Comparison of ENCODE assay signal across 9 mouse cellular contexts in genomic region chr8:117115676-117116446, GRCm38 (mm10). TPM values are rescaled to one million over a fixed set of nuclear protein-coding genes. Genes with fewer than 3 reads are reported as not detected.
DNase-seq lines count a peak whose midpoint lies in the region; ATAC-seq lines count a peak whose summit lies in the region.
"Had no signal": no experiment of that assay in that cellular context is flagged by ENCODE, and none has a peak within 500 bp of the region (broad histone marks: within the 10 kb centered on the region; RNA-seq: fewer than 3 reads in every experiment).

No protein-coding gene starts in this region.

- 11% methylated on average over 13 of the region's 13 CpGs for WGBS in large intestine, adult 2 months
- WGBS in midbrain, embryonic 12.5 days = 15% methylated on average over 13 of the region's 13 CpGs

- H3K36me3 ChIP-seq in megakaryocyte, embryonic 14.5 days (replicated peaks; ENCODE audit: low read length) = no peaks in the 10 kb centered on the region
- no peaks in the 10 kb centered on the region for H3K36me3 ChIP-seq in midbrain, embryonic 12.5 days

- H3K4me2 ChIP-seq in midbrain, embryonic 12.5 days (replicated peaks) = peak overlapping the region; percentile 32

- no peak overlapping the region for H3K27ac ChIP-seq in midbrain, embryonic 12.5 days (replicated peaks)
- H3K27ac ChIP-seq: macrophage had no signal

- H3K9me3 ChIP-seq in megakaryocyte, embryonic 14.5 days = no peaks in the 10 kb centered on the region
- H3K9me3 ChIP-seq in midbrain, embryonic 12.5 days = no peaks in the 10 kb centered on the region

- H3K9ac ChIP-seq in midbrain, embryonic 12.5 days (replicated peaks) = no peak overlapping the region

- H3K4me3 ChIP-seq in megakaryocyte, embryonic 14.5 days (replicated peaks) = peak overlapping the region; percentile 62
- H3K4me3 ChIP-seq in midbrain, embryonic 12.5 days = no peak overlapping the region

- no peaks in the 10 kb centered on the region for H3K27me3 ChIP-seq in megakaryocyte, embryonic 14.5 days (replicated peaks)
- H3K27me3 ChIP-seq in midbrain, embryonic 12.5 days = no peaks in the 10 kb centered on the region

- peak; percentile 36 to 44 for DNase-seq in heart, postnatal 14 days
- DNase-seq in large intestine, adult 2 months (ENCODE audit: low read depth, low spot score) = peak; percentile 95
- DNase-seq in layer of hippocampus, postnatal 25 days (ENCODE audit: extremely low spot score in 1 of 2, low spot score in 1 of 2) = no peak
- DNase-seq in left cerebral cortex, adult 11 months (ENCODE audit: low spot score) = no peak

- peaks cover 79% of the 10 kb centered on the region for H3K4me1 ChIP-seq in megakaryocyte, embryonic 14.5 days
- H3K4me1 ChIP-seq in midbrain, embryonic 12.5 days = 0 out of 2 replicates have a peak, but pooled peaks cover 11% of the 10 kb centered on the region

- intact Hi-C loops in heart, postnatal 14 days (cut with DNase I) = no loop called here

- no peak for ATAC-seq in megakaryocyte, adult 5-6 weeks (ENCODE audit: poor library complexity, severe bottlenecking)
- ATAC-seq in common myeloid progenitor, adult 5-6 weeks (replicated peaks; ENCODE audit: low read depth, poor library complexity, severe bottlenecking) = peak; percentile 69
- ATAC-seq in midbrain, embryonic 12.5 days (ENCODE audit: low FRiP score, low read depth) = no peak

RNA-seq across cellular contexts. Expression of gene Bco1, which starts 20.2 kb away (rescaled TPM):
- 0.30 TPM in 1 of 2 replicates, not detected in the other for polyA plus RNA-seq in megakaryocyte, embryonic 14.5 days (2012; ENCODE audit: insufficient read depth, low replicate concordance)
- not detected in 2 replicates for total RNA-seq in megakaryocyte, adult 5-6 weeks (2015)
- not detected in 2 replicates for total RNA-seq in megakaryocyte, adult 5-6 weeks (2017)
- 0.19 and 1.3 TPM in 2 replicates for total RNA-seq in common myeloid progenitor, adult 5-6 weeks (2017)
- total RNA-seq in heart, postnatal 14 days (2021) = not detected
- 1.4 and 2.0 TPM in 2 replicates for polyA plus RNA-seq in large intestine, adult 2 months (2012; rRNA removed)
- 0.22 TPM in 1 of 2 replicates, not detected in the other for polyA plus RNA-seq in midbrain, embryonic 12.5 days (2016; fragmentation: Nextera tagmentation; extraction: Ambion mirVana)
- not detected for total RNA-seq in layer of hippocampus, postnatal 25 days (2021)
- polyA plus RNA-seq: macrophage had no signal

RNA-seq across cellular contexts. Expression of gene Pkd1l2, which starts 33.6 kb away (rescaled TPM):
- polyA plus RNA-seq in megakaryocyte, embryonic 14.5 days (2012; ENCODE audit: insufficient read depth, low replicate concordance) = 0.63 TPM in 1 of 2 replicates, not detected in the other
- 0.04 and 0.07 TPM in 2 replicates for total RNA-seq in megakaryocyte, adult 5-6 weeks (2015)
- total RNA-seq in megakaryocyte, adult 5-6 weeks (2017) = 0.04 and 0.08 TPM in 2 replicates
- total RNA-seq in common myeloid progenitor, adult 5-6 weeks (2017) = not detected in 2 replicates
- total RNA-seq in heart, postnatal 14 days (2021) = not detected
- 0.01 and 0.05 TPM in 2 replicates for polyA plus RNA-seq in large intestine, adult 2 months (2012; rRNA removed)
- not detected in 2 replicates for polyA plus RNA-seq in midbrain, embryonic 12.5 days (2016; fragmentation: Nextera tagmentation; extraction: Ambion mirVana)
- total RNA-seq in layer of hippocampus, postnatal 25 days (2021) = under 1 TPM in 1 of 2 experiments, not detected in 1; 0.10 TPM

RNA-seq across cellular contexts. Expression of gene Gan, which starts 42.1 kb away (rescaled TPM):
- 1.7 and 2.1 TPM in 2 replicates for polyA plus RNA-seq in megakaryocyte, embryonic 14.5 days (2012; ENCODE audit: insufficient read depth, low replicate concordance)
- total RNA-seq in megakaryocyte, adult 5-6 weeks (2015) = 4.6 and 5.4 TPM in 2 replicates
- total RNA-seq in megakaryocyte, adult 5-6 weeks (2017) = 4.6 and 4.8 TPM in 2 replicates
- 5.4 and 5.7 TPM in 2 replicates for total RNA-seq in common myeloid progenitor, adult 5-6 weeks (2017)
- total RNA-seq in heart, postnatal 14 days (2021) = 1 to 10 TPM; 6.0 to 6.3 TPM
- polyA plus RNA-seq in large intestine, adult 2 months (2012; rRNA removed) = 4.1 and 6.9 TPM in 2 replicates
- 2.6 and 3.2 TPM in 2 replicates for polyA plus RNA-seq in midbrain, embryonic 12.5 days (2016; fragmentation: Nextera tagmentation; extraction: Ambion mirVana)
- total RNA-seq in layer of hippocampus, postnatal 25 days (2021) = 10 to 100 TPM; 15.0 to 18.3 TPM

Comparison
In these comparisons a context has a peak if more than half of its experiments do, and no peak if none do; other contexts are left out.
1. DNase-seq: peak in heart, postnatal 14 days (2 of 2) and large intestine, adult 2 months (single experiment); none in layer of hippocampus, postnatal 25 days (0 of 2) and left cerebral cortex, adult 11 months (single experiment).